Mouse (Mus musculus) forebrain, embryonic 10.5 days (tissue): ENCODE results near the gene Stil. TPM values are rescaled to one million over a fixed set of nuclear protein-coding genes. Genes with fewer than 3 reads are reported as not detected.

ENCODE experiments used
- DNase-seq: peaks from one replicate; pipeline ENCODE4 v3.0.0-alpha.2; 2017; ENCODE audit warnings: low spot score; ENCODE audit errors: extremely low spot score
- H3K27ac ChIP-seq: fragments of 300-500 bp; sonication (generic); 2 replicates; pipeline ENCODE4 v1.5.1; 2016; ENCODE audit warnings: mild to moderate bottlenecking
- H3K27me3 ChIP-seq: fragments of 300-500 bp; sonication (generic); 2 replicates; pipeline ENCODE4 v1.6.1; 2016; ENCODE audit warnings: mild to moderate bottlenecking; ENCODE audit not compliant: poor library complexity, severe bottlenecking
- H3K36me3 ChIP-seq: fragments of 300-500 bp; sonication (generic); replicated peaks from 2 replicates; pipeline ENCODE4 v1.6.1; 2016; ENCODE audit warnings: mild to moderate bottlenecking, moderate library complexity
- H3K4me1 ChIP-seq: fragments of 300-500 bp; sonication (generic); 2 replicates; pipeline ENCODE4 v1.6.1; 2016
- H3K4me3 ChIP-seq: fragments of 300-500 bp; sonication (generic); 2 replicates; pipeline ENCODE4 v1.5.1; 2016; ENCODE audit warnings: mild to moderate bottlenecking, moderate library complexity
- H3K9me3 ChIP-seq: fragments of 300-500 bp; sonication (generic); 2 replicates; pipeline ENCODE4 v1.6.1; 2016; ENCODE audit warnings: mild to moderate bottlenecking, moderate library complexity
- WGBS: fragments of 180-500 bp; shearing (Covaris S2); methylation state at CpG from one replicate; pipeline ENCODE4 v1.1.7; 2016; 5-methylcytosine and 5-hydroxymethylcytosine counted together
- polyA plus RNA-seq: library from polyadenylated mRNA; unstranded; fragments of >200 nt; fragmentation: Nextera tagmentation; extraction: Ambion mirVana; gene quantifications from 2 replicates; pipeline ENCODE4 v1.2.1, GENCODE M21; 2016

Stil gene
- polyA plus RNA-seq, 1 experiment from 2014 or later = 24.3 TPM

GRCm38 (mm10) chr4:115091806-115092205 lies 91.8 kb downstream of the Stil start:
- Histone ChIP-seq H3K27me3 (peaks cover 89% of the 10 kb centered on the region), H3K4me1 (peaks cover 25% of the 10 kb centered on the region), H3K27ac (no peak overlapping the region), H3K9me3 (no peaks in the 10 kb centered on the region), H3K4me3 (no peak overlapping the region), H3K36me3 (no peaks in the 10 kb centered on the region)
- 86% methylated on average over 3 of the region's 3 CpGs for WGBS
- DNase-seq = no peak

Other genes starting within 250 kb of the Stil start
- 0.09 TPM in 1 of 2 replicates, not detected in the other for gene Gm12830, start 178.4 kb upstream of the Stil start, polyA plus RNA-seq
- 1.6 and 1.7 TPM in 2 replicates for gene Foxd2, start 91.3 kb upstream of the Stil start, polyA plus RNA-seq
- gene Foxe3, start 74.1 kb upstream of the Stil start, polyA plus RNA-seq = 1.1 and 1.5 TPM in 2 replicates
- 74.1 and 74.9 TPM in 2 replicates for gene Cmpk1, start 12.9 kb upstream of the Stil start, polyA plus RNA-seq
- gene Tal1, start 56.3 kb downstream of the Stil start, polyA plus RNA-seq = 1.5 and 2.2 TPM in 2 replicates
- 7.4 and 12.6 TPM in 2 replicates for gene Pdzk1ip1, start 88.5 kb downstream of the Stil start, polyA plus RNA-seq
- 0.07 and 0.12 TPM in 2 replicates for gene Cyp4x1, start 134.1 kb downstream of the Stil start, polyA plus RNA-seq
- not detected in 2 replicates for gene Cyp4a29, start 241.9 kb downstream of the Stil start, polyA plus RNA-seq